Mouse (Mus musculus) myocyte (in vitro differentiated cells): ENCODE results near the gene Fstl4. TPM values are rescaled to one million over a fixed set of nuclear protein-coding genes. Genes with fewer than 3 reads are reported as not detected.

Experiments used
- H3K27me3 ChIP-seq: one replicate; pipeline ENCODE4 v1.6.1; 2011; ENCODE audit not compliant: control insufficient read depth, insufficient read depth, insufficient read length
- H3K36me3 ChIP-seq: one replicate; pipeline ENCODE4 v1.6.1; 2011; ENCODE audit not compliant: control insufficient read depth, insufficient read depth
- H3K4me2 ChIP-seq: one replicate; pipeline ENCODE4 v1.6.1; 2011; ENCODE audit warnings: low read depth, control low read depth
- H3K4me3 ChIP-seq: one replicate; pipeline ENCODE4 v1.5.1; 2011; ENCODE audit warnings: mild to moderate bottlenecking, control low read depth, moderate library complexity
- H3K79me2 ChIP-seq: one replicate; pipeline ENCODE4 v1.6.1; 2011; ENCODE audit not compliant: control insufficient read depth, insufficient read depth
- H3ac ChIP-seq: one replicate; pipeline ENCODE4 v1.6.1; 2011; ENCODE audit not compliant: control insufficient read depth, insufficient read length
- CEBPB ChIP-seq: IDR thresholded peaks from 2 replicates; pipeline ENCODE4 v1.6.1; 2011; ENCODE audit warnings: mild to moderate bottlenecking, moderate library complexity; ENCODE audit not compliant: poor library complexity, insufficient read depth, severe bottlenecking
- E2F4 ChIP-seq: IDR thresholded peaks from one replicate; pipeline ENCODE4 v1.6.1; 2011; ENCODE audit warnings: mild to moderate bottlenecking, control low read depth, moderate library complexity; ENCODE audit not compliant: insufficient read depth
- MAX ChIP-seq: IDR thresholded peaks from one replicate; pipeline ENCODE4 v1.6.1; 2011; ENCODE audit warnings: low read depth, mild to moderate bottlenecking, control low read depth
- MYOD1 ChIP-seq, 3 experiments: IDR thresholded peaks; one replicate each; pipeline ENCODE4 v1.6.1; 2011; ENCODE audit warnings: control low read depth in 2 of 3, low read depth in 2 of 3, mild to moderate bottlenecking in 2 of 3, moderate library complexity in 1 of 3; ENCODE audit not compliant: insufficient read length in 2 of 3, control insufficient read depth in 1 of 3
- MYOG ChIP-seq, 3 experiments: IDR thresholded peaks; one replicate each; pipeline ENCODE4 v1.6.1; 2011; ENCODE audit warnings: control low read depth in 2 of 3, low read depth in 2 of 3, mild to moderate bottlenecking in 2 of 3; ENCODE audit not compliant: insufficient read length in 2 of 3, control insufficient read depth in 1 of 3, insufficient read depth in 1 of 3
- POLR2A ChIP-seq: IDR thresholded peaks from one replicate; pipeline ENCODE4 v1.6.1; 2011; ENCODE audit warnings: low read depth, mild to moderate bottlenecking, control low read depth, moderate library complexity; ENCODE audit not compliant: insufficient read length
- POLR2AphosphoS2 ChIP-seq: IDR thresholded peaks from one replicate; pipeline ENCODE4 v1.6.1; 2011; ENCODE audit warnings: low read depth, control low read depth; ENCODE audit not compliant: insufficient read length
- REST ChIP-seq: IDR thresholded peaks from one replicate; pipeline ENCODE4 v1.6.1; 2011; ENCODE audit warnings: mild to moderate bottlenecking, control low read depth, moderate library complexity; ENCODE audit not compliant: insufficient read depth, insufficient read length
- SRF ChIP-seq: IDR thresholded peaks from one replicate; pipeline ENCODE4 v1.6.1; 2011; ENCODE audit warnings: low read depth; ENCODE audit not compliant: control insufficient read depth, insufficient read length
- TCF12 ChIP-seq: IDR thresholded peaks from one replicate; pipeline ENCODE4 v1.6.1; 2011; ENCODE audit warnings: mild to moderate bottlenecking, control low read depth; ENCODE audit not compliant: poor library complexity, insufficient read depth, severe bottlenecking
- TCF3 ChIP-seq: IDR thresholded peaks from one replicate; pipeline ENCODE4 v1.6.1; 2011; ENCODE audit warnings: low read depth, control low read depth; ENCODE audit not compliant: insufficient read length
- USF1 ChIP-seq: IDR thresholded peaks from one replicate; pipeline ENCODE4 v1.6.1; 2011; ENCODE audit warnings: low read depth, mild to moderate bottlenecking, control low read depth, moderate library complexity
- polyA plus RNA-seq: library from polyadenylated mRNA; unstranded; fragments of >200 nt; fragmentation: generic; extraction: Trizol; gene quantifications from one replicate; pipeline ENCODE4 v1.2.1, GENCODE M21; 2012; ENCODE audit warnings: missing spikeins

The Fstl4 gene
- polyA plus RNA-seq, 1 experiment: not detected

DNA sequence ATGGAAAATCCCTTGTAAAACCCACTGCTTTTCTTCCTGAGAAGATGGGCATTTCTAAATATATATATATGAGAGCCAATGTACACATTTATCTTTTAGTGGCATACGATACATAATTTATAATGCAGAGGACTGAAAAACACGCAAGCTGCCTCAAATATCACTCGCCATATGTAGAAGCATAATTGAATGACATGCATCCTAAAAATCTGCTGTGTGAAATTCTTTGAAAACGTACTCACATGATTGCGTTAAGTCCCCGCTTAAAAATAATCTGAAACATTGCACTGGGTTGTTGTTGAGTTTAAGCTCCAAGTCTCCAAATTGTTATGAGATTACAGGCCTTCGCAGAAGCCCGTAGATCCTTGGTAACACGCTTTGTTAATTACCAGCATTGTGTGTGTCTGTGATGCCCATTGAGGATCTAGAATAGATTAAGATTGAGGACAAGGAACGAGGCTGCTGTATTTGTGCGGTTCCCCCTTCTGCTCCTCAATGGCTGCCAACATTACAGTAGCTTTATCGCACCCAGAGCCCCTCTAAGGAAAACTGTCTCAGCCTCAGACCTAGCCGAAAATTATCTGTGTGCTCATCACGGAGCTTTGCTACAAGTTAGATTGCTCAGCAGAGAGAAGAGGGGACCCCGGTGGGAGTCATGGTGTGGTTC lies 108.5 kb downstream of the Fstl4 start:
- TF ChIP-seq TCF12 (no peak), REST (no peak), SRF (no peak), USF1 (no peak), CEBPB (no peak), TCF3 (no peak), E2F4 (no peak), MYOG (IDR thresholded peaks at IDR 0.05; ENCODE audit: control insufficient read depth in 1 of 3, insufficient read depth in 1 of 3, insufficient read length in 2 of 3, low read depth in 2 of 3) (no peak), MAX (no peak), MYOD1 (IDR thresholded peaks at IDR 0.05; ENCODE audit: control insufficient read depth in 1 of 3, insufficient read length in 2 of 3, low read depth in 2 of 3) (no peak)
- no peak overlapping the region for H3K4me2 ChIP-seq
- no peak overlapping the region for H3ac ChIP-seq
- H3K27me3 ChIP-seq: no peaks in the 10 kb centered on the region
- no peaks in the 10 kb centered on the region for H3K36me3 ChIP-seq
- H3K79me2 ChIP-seq: no peaks in the 10 kb centered on the region
- H3K4me3 ChIP-seq: no peak overlapping the region

DNA sequence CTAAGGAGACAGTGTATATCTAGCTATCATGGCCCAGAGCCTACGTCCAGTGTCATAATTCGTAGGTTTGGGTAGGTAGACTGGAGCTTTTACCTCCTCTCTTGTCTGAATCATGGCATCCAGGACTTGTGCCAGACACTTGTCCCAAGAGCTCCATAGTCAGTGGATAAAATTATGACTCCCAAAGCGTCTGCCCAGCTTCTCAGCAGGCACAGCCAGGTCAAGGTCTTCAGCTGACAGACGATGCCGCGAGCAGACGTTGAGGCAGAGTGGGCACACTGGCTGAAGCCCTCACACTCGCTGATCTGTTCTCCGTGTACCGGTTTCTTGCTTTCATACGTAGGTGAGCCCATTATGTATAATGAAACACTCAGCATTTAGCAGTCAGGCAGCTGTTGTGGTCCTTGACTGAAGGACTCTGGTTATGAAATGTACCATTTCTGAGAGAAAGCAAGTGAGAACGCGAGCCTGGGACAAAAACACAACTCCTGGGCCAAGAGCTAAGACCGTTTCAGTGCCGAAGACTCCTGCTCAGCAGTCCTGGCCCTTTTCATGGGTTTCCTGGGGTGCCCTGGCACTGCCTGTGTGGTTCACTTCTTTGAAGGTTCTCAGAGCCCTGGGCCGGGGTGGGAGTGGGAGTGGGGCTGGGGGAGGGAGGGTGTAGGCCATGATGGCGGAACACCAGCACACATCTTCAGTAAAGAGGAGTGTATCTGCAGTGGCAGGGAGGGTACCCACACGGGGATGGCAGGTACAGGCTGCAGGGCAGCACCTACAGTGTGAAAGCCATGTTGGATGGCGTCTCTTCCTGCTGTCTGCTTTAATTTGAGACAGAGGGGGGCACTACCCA lies 111.7 kb downstream of the Fstl4 start:
- TF ChIP-seq REST: no peak
- TF ChIP-seq TCF3: no peak
- no peak for TF ChIP-seq POLR2AphosphoS2
- no peak for TF ChIP-seq SRF
- TF ChIP-seq E2F4: no peak
- no peak for TF ChIP-seq POLR2A
- TF ChIP-seq USF1: no peak
- no peak for TF ChIP-seq MYOD1 (IDR thresholded peaks at IDR 0.05; ENCODE audit: control insufficient read depth in 1 of 3, insufficient read length in 2 of 3, low read depth in 2 of 3)

DNA sequence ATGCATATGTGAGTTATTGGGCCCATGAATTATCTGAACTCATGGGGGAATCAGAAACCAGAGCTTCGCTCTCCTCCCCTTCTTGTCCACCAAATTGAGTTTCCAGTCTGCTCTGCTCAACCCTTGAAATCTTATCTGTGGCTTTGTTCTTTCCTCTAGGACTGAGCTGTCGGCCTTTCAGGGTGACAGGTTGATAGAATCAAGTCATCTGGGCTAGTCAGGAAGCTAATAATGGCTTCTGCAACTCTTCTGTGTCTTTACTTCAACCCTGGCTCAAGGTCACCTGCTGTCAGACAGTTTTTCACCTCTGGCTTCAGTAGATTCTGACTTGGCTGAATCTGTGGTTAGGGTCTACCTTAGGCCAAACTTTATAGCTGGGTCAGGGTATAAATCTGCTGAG lies 113.2 kb downstream of the Fstl4 start:
- Histone ChIP-seq H3K36me3 (no peaks in the 10 kb centered on the region), H3K4me2 (no peak overlapping the region), H3K79me2 (no peaks in the 10 kb centered on the region), H3K4me3 (no peak overlapping the region), H3ac (no peak overlapping the region), H3K27me3 (peaks cover 12% of the 10 kb centered on the region)
- TF ChIP-seq POLR2A (no peak), E2F4 (no peak), MAX (no peak), TCF3 (no peak), TCF12 (no peak), USF1 (no peak), REST (no peak), MYOG (IDR thresholded peaks at IDR 0.05; ENCODE audit: control insufficient read depth in 1 of 3, insufficient read depth in 1 of 3, insufficient read length in 2 of 3, low read depth in 2 of 3) (no peak)

More for the DNA sequence above, 111.7 kb downstream of the Fstl4 start:
- no peak overlapping the region for H3K4me3 ChIP-seq
- no peaks in the 10 kb centered on the region for H3K27me3 ChIP-seq
- no peak overlapping the region for H3K4me2 ChIP-seq
- no peaks in the 10 kb centered on the region for H3K36me3 ChIP-seq
- H3K79me2 ChIP-seq: no peaks in the 10 kb centered on the region
- H3ac ChIP-seq: no peak overlapping the region

DNA sequence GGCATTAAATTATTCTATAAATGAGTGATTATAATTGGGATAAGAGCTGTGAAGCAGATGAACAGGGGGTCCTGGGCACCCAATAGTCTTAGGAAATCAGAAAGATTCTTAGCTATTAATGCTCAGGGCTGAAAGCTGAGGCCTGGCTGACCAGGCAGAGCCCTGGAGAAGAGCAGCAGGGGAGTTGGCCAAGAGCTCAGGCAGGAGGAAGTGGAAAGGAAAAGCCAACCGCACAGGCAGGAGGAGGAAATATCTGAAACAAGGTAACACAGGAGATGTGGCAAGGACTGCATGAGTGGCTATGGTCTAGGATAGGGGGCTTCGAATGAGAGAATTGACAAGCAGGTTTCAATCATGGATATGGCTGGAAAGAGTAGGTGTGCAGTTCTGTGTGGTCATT lies 115.5 kb downstream of the Fstl4 start:
- H3K27me3 ChIP-seq: peaks cover 12% of the 10 kb centered on the region

More for the DNA sequence above, 115.5 kb downstream of the Fstl4 start:
- Histone ChIP-seq H3K79me2 (no peaks in the 10 kb centered on the region), H3K4me3 (no peak overlapping the region), H3K36me3 (no peaks in the 10 kb centered on the region), H3ac (no peak overlapping the region), H3K4me2 (no peak overlapping the region)
- TF ChIP-seq POLR2AphosphoS2: no peak
- TF ChIP-seq POLR2A: no peak
- TF ChIP-seq TCF12: no peak
- TF ChIP-seq SRF: no peak
- no peak for TF ChIP-seq TCF3
- TF ChIP-seq USF1: no peak
- TF ChIP-seq MYOD1 (IDR thresholded peaks at IDR 0.05; ENCODE audit: control insufficient read depth in 1 of 3, insufficient read length in 2 of 3, low read depth in 2 of 3): no peak
- TF ChIP-seq E2F4: no peak
- no peak for TF ChIP-seq CEBPB
- no peak for TF ChIP-seq MYOG (IDR thresholded peaks at IDR 0.05; ENCODE audit: control insufficient read depth in 1 of 3, insufficient read depth in 1 of 3, insufficient read length in 2 of 3, low read depth in 2 of 3)
- TF ChIP-seq REST: no peak
